Mouse (Mus musculus) layer of hippocampus, postnatal 10 days (tissue): ENCODE results near the gene Gpatch1. TPM values are rescaled to one million over a fixed set of nuclear protein-coding genes. Genes with fewer than 3 reads are reported as not detected.
"Not testable (repeated sequence)": the region's sequence is repeated elsewhere in the genome, so short reads cannot be mapped to it uniquely, and the experiment has no call there.

Source experiments
- DNase-seq, 2 experiments: peaks; one replicate each; pipeline ENCODE4 v3.0.0; 2021; ENCODE audit warnings: low spot score in 2 of 2
- total RNA-seq, 2 experiments: library from RNA; stranded (reverse); gene quantifications; 2 replicates each; pipeline ENCODE4 v1.2.3; 2021

Gene Gpatch1
- total RNA-seq, 2 experiments from 2014 or later = 24.7 to 28.2 TPM

GRCm38 (mm10) chr7:35331590-35331989 is 13.3 kb upstream of the Gpatch1 start:
- DNase-seq = no peak

GRCm38 (mm10) chr7:35322732-35323420 is 4.6 kb upstream of the Gpatch1 start:
- no peak for DNase-seq

DNA sequence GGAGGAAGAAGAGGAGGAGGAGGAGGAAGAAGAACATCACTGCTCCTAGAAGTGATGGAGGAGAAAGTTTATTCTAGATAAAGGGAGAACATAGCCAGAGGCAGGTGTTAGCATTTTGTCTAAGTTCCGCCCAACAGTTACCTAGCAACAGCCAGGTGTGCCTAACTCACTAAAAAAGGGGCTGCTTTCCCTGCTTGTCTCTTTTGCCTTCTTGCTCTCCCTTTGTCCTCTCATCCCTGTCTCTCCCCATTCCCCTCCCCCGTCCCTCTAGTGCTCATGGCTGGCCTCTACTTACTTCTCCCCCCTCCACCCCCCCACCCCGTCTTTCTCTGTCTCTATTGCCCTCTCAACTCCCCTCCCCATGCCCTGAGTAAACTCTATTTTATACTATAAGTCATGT is 3.9 kb upstream of the Gpatch1 start:
- DNase-seq = no peak

GRCm38 (mm10) chr7:35319755-35320154 is 1.5 kb upstream of the Gpatch1 start:
- DNase-seq = no peak

GRCm38 (mm10) chr7:35319221-35319620 is 981 bp upstream of the Gpatch1 start:
- not testable (repeated sequence) for DNase-seq

DNA sequence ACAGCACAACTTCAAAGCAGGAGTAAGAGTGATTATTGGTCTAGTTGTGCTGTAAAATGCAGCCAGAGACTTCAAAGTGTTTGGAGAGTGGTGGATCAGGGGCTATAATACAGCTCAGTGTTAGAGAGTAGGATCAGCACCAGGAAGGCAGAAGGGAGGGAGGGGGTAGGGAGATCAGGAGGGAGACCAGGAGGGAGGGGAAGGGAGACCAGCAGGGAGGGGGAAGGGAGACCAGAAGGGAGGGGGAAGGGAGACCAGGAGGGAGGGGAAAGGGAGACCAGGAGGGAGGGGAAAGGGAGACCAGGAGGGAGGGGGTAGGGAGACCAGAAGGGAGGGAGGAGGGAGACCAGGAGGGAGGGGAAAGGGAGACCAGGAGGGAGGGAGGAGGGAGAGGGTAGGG is 4.1 kb downstream of the Gpatch1 start:
- no peak for DNase-seq

GRCm38 (mm10) chr7:35311214-35311613 is 7.0 kb downstream of the Gpatch1 start:
- DNase-seq = no peak

DNA sequence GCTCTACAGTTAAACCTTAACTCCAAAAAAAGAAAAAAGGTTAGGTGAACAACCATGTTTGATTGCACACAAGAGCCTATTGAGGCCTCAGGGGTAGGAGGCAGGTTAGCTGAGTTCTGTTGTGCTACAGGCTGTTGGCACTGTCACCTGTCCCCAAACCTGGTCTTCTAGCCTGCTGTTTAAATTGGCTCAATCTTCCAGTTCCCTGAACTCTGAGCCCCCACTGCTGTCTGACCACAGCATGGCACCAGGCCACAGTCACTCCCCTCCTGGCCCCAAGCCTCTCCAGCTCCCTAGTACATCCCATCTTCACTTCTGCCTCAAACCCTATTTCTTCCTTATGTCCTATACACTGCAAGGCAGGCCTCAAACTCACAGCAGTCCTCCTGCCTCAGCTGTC is 17.4 kb downstream of the Gpatch1 start:
- no peak for DNase-seq

- DNase-seq = no peak
Observed at GRCm38 (mm10) chr7:35299656-35300055, 18.6 kb downstream of the Gpatch1 start.

- DNase-seq = no peak
Observed at GRCm38 (mm10) chr7:35297886-35298285, 20.4 kb downstream of the Gpatch1 start.

- no peak for DNase-seq
Observed at GRCm38 (mm10) chr7:35295631-35296030, 22.6 kb downstream of the Gpatch1 start.

DNA sequence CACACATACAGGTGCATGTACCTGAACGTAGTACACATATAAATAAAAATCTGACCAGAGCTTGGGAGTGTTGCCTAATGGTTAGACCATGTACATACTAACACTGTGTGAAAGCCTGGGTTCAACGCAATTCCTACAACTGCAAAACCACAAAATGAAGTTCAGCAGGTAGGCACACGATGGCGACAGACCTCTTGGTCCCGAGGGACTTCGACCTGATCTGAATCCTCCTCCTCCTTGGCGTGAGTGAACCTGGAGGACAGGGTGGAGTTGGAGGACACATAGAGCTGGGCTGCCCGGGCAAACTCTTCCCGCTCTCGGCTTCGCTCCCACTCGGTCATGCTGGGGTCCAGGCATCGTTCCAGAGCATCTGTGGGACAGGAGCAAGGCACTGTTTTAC is 24.8 kb downstream of the Gpatch1 start:
- DNase-seq = no peak

- DNase-seq = no peak
Observed at GRCm38 (mm10) chr7:35278933-35279332, 39.3 kb downstream of the Gpatch1 start.

GRCm38 (mm10) chr7:35277433-35277832 is 40.8 kb downstream of the Gpatch1 start:
- no peak for DNase-seq

DNA sequence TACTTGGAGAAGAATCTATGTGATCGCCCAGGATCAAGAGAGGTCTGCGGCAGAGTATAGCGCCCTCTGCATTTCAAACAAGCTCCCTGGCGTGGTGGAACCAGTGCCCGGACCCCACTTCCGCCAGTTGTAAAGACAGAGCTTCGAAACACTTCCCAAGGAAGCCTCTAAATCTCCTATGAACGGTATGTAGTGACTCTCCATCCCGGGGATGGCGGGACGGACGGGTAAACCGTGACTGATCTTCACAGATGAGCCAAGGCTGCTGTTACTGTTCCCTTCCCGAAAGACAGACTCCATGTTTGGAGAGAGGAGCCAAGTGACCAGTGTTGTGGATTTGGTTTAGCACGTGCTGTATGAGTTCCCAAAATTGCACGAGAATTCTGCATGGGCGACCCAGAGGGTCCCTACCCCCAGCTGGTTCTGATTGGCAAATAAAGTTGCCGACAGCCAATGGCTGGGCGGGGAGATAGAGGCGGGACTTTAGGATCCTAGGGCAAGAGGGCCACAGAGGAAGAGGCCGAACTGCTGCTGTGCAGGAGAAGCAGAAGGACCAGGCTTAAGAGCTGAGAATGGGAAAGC is 48.7 kb downstream of the Gpatch1 start:
- peak in 1 of 2 experiments; percentile 37 for DNase-seq

DNA sequence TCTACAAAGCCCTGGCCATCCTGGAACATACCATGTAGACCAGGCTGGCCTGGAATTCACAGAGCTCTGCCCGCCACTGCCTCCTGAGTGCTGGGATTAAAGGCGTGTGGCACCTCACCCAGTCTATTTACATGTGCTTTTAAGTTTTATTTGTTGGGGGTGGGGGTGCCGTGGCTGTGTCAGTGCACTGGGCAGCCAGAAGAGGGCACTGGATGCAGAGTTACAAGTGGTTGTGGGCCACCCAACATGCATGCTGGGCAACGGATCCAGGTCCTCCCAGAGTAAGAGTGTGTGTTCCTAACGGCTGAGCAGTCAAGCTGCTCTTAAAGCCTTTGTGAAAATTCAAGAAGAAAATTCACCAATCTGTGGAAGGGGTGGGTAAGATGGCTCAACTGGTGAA is 50.4 kb downstream of the Gpatch1 start:
- no peak for DNase-seq

DNA sequence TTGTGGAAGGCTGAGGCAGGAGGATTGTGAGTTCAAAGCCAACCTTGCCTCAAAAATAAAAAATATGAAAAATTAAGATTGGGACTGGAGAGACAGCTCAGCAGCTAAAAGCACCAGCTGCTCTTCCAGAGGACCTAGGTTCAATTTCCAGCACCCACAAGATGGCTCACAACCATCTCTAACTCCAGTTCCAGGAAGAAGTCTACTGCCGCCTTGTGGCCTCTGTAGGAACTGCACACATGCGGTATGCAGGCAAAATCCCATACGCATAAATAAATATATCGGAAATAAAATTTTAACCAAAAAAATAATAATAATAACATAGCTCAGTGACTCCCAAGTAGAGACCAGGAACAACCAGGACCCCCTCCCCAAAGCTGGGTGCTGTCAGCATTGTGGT is 51.6 kb downstream of the Gpatch1 start:
- DNase-seq = no peak

DNA sequence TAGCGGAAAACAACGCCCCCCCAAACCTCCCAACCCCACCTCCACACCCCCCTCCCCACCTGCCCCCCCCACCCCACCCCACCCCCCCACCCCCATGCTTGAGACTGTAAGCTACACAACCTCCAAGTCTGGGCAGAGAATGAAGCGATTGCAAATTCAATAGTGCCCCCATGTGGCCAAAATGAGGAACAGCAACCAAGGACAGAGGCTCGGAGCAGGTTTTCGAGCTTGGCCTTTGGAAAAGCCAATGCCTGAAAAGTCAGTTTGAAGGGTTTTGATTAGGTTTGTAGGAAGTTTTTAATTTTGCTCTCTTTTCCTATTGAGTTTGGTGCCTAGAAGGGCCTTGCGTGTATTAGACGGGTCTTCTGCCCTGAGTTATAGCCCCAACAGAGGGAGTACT is 53.5 kb downstream of the Gpatch1 start:
- DNase-seq = peak; percentile 60 to 64

DNA sequence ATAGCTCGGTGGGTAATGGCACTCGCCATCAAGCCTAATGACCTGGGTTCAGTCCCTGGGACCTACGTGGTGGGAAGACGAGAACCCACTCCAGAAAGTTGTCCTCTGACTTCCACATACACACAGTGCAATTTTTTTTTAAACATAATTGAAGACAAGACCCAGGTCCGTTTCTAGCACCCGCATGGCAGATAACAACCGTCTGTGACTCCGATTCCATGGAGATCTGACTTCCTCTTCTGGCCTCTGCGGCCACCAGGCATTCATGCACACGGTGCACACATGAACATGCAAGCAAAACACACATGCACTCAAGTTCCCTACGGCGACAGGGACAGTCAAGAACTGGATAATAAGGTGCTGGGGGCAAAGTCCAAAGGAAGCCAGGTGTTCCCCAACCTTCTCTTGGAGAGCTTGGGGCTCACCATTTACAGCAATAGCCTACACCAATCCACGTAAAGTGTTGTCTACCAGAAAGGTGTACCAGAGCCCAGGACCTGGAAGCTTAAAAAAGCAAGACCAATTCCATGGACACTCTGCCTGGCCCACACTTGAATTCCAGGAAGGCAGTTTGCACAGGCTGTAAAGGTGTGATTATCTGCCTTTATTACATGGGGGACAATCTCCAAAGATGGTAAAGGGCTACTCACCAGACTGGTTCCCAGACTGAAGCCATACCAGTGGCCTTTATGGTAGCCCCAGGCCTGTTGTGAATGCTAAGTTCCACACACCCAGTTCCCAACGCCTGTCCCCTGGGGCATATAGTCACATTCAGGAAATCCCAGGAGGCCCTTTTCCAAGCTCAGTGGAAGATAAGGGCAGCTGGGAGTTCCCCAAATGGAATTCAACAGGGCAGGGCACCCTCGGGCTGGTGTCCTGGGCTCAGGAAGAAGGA is 54.4 kb downstream of the Gpatch1 start:
- DNase-seq = no peak

DNA sequence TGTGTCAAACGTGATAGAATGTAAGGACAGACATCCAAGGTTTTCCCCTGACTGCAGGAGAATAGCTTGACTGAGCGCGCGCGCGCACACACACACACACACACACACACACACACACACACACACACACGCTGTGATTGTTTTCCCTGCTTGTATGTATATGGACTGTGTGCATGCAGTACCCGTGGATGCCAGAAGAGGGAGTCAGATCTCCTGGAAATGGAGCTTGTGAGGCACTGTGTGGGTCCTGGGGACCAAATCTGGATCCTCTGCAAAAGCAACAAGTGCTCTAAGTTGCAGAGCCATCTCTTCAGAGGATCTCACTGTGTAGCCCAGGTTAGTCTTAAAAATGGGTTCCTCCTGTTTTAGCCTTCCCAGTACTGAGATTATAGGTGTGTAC is 58.9 kb downstream of the Gpatch1 start:
- no peak for DNase-seq

DNA sequence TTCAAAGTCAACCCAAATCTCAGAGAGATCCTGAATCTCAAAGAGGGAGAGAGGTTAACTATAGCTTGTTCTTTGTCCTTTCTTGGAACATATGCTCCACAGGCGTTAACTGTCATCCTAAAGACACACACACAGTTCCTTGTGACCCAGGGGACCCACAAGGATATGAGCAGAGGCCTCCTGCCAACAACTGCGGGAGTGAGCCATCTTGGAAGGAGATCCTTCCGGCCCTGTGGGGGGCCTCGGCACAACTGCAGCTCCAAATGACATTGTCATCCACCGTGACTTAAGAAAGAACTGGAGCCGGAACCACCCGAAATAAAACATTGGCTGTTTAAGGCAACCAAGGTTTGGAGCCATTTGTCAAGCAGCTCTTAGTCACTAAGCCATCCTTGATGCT is 59.9 kb downstream of the Gpatch1 start:
- no peak for DNase-seq

- DNase-seq = peak; percentile 53 to 57
Observed at GRCm38 (mm10) chr7:35252041-35252558, 66.1 kb downstream of the Gpatch1 start.
